Mouse (Mus musculus): ENCODE results near the gene Gpr157. TPM values are rescaled to one million over a fixed set of nuclear protein-coding genes. Genes with fewer than 3 reads are reported as not detected.
"Not testable (repeated sequence)": the region's sequence is repeated elsewhere in the genome, so short reads cannot be mapped to it uniquely, and the experiment has no call there.

Gpr157 gene
- 1 to 10 TPM; 1.2 to 1.5 TPM for total RNA-seq (2021)

DNA sequence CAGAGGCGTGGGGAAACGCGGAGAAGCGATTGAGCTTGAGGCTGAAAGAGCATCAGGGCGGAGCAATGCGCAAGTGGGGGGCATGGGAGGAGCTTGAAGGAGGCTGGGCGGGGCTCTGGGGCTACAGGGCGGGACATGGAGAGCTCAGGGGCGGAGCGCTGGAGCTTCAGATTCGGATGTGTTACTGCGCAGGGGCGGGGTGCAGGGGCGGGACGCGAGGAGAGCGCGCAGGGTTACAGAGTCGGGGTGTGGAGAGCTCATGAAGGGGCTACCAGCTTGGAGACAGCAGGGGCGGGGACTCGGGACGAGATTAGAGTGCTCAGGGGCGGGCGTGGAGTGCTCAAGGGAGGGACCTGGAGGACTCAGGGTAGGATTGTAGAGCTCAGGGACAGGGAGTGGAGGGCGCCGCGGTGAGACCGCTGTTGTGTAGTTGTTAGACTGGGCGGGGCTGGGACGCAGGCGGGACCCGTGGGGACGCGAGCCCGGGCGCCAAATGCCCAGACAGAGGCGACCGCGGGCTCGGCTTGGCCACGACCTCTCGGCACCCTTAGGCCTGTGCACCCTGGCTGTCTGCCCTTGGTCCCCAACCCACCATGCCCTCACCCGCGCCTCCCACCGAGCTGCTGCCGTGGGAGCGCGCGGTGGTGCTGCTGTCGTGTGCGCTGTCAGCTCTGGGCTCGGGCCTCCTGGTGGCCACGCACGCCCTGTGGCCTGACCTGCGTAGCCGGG lies at the start of gene Gpr157:
Gene Gpr157, plus strand, starts transcription at position 205 of the 729 bp plus-strand sequence.
- intact Hi-C loops (cut with DNase I), result no loop called here
- DNase-seq, result peak; percentile 91

DNA sequence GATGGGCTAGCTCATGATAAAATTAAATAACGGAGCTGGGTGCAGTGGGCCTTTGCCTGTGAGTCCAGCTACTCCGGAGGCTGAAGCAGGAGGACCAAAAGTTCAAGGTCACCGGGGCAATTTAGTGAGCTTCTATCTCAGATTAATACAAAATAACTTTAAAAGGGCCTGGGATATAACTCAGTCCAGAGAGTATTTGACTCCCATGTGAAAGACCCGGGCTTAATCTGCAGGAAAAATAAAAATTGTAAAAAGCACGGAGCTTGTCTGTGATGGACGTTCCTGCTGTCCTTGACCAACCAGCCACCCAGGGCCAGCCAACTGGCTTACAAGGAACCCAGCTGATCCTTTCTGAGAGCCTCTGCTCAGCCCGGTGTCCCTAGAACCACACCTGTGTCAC lies 48.6 kb upstream of the Gpr157 start:
- DNase-seq, result no peak
- intact Hi-C loops (cut with DNase I), result loop anchor here (5.0 to 10.0 kb wide), 2 partner anchors 34 to 176 kb away; no protein-coding TSS in a partner anchor

DNA sequence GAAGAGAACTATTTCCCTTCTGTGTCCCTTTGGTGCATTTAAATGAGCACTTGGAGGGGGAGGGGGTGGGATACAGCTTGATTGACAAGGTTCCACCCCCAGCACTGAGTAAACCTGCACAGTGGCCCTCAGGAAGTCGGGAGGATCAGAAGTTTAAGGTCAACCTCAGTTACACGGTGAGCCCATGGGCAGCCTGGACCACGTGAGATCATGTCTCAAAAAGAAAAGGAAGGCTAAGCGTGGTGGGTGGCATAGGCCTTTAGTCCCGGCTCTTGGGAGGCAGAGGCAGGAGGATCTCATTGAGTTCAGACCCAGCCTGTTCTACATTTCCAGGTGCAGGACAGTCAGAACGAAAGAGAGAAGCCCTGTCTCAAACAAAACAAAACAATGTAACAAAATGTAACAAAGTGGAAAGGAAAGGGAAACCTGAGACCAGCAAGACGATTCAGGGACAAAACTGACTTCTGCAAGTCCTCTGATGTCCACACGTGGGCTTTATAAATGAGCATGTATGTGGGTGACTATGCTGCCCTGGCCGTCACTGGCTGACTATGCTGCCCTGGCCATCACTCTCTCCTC lies 47.1 kb upstream of the Gpr157 start:
- DNase-seq, result no peak
- intact Hi-C loops (cut with DNase I), result no loop called here

DNA sequence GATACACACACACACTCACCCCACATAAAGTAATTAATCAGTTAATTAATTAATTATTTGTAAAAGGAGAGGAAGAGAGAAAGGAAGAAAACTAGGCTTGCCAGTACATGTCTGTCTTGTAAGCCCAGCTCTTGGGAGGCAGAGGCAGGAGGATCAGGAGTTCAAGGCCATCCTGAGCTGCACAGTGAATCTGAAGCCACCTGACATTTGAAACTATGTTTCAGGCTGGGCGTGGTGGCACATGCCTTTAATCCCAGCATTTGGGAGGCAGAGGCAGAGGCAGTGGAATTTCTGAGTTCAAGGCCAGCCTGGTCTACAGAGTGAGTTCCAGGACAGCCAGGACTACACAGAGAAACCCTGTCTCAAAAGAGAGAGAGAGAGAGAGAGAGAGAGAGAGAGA lies 46.3 kb upstream of the Gpr157 start:
- DNase-seq; intact Hi-C loops (cut with DNase I): not testable (repeated sequence)

DNA sequence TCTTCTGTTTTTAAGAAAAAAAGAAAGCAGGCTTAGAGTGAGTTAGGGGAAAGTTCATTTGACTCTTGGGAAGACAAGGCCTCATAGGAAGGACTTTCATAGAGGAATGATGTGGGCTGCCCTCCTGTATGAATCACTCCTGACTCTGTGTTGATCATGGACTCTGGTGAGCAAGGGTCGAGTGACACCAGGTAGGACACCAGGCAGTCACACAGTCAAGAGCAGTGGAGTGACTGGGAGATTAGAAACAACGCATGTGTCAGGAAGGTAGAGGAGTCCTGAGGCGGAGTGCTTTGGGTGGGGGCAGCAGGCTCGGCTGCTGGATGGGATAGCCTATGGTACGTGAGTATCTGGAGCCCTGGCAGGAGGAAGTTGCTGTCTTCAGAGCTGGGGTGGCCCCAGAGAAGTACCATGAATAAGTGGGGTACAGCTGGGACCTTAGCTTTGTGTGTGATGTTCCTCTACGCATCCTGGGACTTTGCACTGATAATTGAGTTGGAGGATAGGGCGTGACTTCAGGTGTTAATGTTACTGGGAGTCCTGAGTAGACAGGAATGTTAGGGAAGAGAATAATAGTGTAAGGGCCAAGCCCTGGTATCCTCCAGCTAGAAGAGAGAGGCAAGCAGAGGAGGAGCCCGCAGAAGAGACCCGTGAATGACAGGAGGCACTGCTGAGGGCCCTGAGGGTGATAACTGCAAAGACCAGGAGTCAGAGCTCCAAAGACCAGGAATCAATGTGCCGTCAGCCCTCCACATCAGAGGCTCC lies 45.6 kb upstream of the Gpr157 start:
- intact Hi-C loops (cut with DNase I), result no loop called here
- no peak for DNase-seq

DNA sequence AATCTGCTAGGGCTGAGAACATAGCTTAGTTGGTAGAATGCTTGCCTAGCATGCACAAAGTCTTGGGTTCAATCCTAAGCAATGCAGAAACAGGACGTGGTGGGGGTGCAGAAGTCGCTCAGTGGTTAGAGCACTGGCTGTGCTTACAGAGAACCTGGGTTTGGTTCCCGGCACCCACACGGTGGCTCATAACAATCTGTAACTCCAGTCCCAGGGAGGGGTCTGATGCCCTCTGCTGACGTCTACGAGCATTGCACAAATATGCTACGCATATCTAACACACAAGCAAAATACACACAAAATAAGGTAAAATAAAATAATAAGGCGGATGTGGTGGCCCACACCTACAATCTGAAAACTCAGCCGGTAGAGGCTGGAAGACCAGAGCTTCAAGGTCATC lies 43.6 kb upstream of the Gpr157 start:
- intact Hi-C loops (cut with DNase I), result no loop called here
- no peak for DNase-seq

DNA sequence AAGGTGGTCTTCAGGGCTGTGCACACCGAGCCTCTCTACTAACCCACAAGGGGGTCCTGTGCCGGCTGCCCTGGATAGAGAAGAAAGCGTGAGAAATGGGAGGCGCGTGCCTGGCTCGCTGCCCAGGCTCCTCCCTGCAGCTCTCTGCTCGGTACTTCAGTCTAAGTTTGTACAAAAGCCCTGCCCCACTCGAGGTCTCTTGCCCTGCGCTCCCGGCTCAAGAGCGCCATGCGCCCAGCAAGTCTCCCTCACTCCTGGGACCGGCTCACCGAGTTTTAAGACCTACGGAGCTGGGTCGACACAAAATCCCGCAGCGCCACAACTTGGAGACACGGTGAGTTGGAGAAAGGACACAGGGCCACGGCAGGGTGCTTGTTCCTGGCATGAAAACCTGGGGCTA lies 39.1 kb upstream of the Gpr157 start:
- intact Hi-C loops (cut with DNase I), result no loop called here
- DNase-seq, result peak; percentile 44

DNA sequence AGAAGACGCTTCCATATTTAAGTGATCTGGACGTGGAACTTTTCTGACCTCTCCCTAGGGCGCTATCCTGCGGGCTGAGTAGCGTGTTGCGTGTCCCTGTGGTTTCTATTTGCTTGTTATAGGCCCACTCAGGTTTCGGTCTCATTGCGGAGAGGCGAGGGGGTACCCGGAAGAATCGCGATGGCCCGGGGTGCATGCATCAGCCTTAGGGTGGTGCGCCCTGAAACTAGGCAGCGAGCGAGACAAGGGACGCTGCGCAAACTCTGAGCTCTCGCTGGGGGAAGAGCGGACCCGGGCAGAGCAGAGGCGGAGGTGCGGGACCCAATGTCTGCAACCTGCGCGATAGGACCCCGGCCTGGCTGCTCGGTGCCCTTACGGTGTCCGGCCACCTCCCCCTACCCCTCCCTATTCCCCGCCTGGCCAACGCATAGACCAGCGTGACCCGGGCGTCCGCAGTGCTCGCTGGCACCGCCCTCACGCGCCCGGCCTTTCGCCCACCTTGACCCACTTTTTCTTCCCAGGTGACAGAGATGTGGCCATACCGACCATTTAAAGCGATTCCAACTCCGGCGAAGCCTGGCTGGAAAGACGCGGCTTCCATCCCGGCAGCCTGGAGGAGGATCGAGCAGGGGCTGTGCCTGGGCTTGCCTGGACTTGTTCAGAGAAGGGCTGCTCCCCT lies 38.5 kb upstream of the Gpr157 start:
- no peak for DNase-seq
- intact Hi-C loops (cut with DNase I), result no loop called here

DNA sequence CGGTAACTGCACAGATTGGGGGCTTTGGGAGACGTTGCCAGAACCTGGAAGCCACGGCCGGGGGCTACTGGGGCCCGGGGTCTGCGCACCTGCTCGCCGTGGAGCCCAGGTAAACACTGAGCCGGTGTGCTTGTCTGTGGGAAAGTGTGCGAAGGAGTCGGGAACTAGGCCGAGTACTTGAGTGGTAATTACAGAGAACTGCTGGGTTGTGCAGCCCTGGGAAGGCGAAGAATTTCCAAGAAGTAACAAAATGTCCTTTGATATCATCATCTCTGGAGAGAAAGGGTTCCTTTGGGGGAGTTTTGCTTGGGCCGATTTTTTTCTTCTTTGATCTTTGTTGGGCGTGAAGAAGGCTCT lies 38.0 kb upstream of the Gpr157 start:
- intact Hi-C loops (cut with DNase I), result no loop called here
- DNase-seq, result no peak

DNA sequence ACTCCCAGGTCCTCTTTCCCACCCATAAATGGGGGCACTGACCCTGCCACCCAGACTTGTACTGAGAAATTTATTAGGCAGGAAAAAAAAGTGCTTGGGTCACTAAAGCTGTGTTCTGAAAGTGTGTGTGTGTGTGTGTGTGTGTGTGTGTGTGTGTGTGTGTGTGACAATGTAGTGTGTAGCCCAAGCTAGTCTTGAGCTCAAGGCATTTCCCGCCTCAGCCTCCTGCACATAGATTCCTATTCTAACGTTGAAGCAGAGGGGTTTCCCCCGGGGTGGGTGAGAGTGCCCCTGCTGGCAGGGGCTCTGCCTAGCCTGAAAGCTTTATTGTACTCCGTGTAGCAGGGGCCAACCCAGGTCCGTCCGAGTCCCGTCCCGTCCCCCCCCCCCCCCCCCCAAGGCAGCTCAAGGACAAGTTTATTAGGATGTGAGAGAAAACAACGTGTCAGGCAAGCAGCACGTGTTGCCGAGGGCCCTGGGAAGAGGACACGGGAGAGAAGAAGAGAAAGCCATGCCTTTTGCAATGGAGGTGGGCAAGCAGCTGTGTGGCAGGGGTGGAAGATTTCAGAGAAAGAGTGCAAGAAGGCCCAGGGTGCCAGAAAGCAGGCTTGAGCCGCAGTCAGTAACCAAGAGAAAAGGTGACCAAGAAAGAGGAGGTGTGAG lies 37.5 kb upstream of the Gpr157 start:
- DNase-seq, result no peak
- intact Hi-C loops (cut with DNase I), result no loop called here

DNA sequence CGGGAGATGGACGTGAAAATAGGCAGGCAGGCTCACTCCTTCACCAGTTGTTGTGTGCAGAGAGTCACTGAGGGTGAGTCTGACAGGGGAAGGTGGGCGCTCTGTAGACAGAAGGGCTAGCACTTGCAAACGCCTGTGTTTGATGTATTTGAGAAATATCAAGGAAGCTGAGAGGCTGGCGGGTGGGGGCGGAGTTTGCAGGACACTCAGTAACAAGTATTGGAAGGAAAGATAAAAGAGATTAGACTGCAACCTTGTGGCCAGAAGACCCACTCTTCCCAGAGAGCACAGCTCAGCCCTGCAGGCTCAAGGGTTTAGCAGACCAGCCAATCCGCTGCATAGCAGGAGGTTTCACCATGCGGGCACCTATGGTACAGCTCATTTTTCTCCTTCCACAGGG lies 35.7 kb upstream of the Gpr157 start:
- intact Hi-C loops (cut with DNase I), result no loop called here
- DNase-seq, result no peak

DNA sequence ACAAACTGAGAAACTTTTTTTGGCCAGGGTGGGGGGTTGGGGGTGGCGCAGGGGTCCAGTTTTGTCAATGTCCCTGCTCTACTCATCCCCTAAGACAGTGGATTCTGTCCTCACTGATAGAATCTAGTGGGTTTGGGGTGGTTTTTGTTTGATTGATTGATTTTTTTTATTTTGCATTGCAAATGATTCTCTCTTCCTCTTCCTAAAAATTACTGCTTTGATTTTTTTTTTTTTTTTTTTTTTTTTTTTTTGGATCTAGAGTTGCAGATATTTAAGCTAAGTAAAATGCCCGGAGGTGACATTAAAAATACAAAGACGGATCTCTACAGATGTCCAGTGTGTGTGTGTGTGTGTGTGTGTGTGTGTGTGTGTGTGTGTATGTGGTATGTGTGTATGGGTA lies 34.8 kb upstream of the Gpr157 start:
- DNase-seq, result no peak
- intact Hi-C loops (cut with DNase I), result no loop called here

DNA sequence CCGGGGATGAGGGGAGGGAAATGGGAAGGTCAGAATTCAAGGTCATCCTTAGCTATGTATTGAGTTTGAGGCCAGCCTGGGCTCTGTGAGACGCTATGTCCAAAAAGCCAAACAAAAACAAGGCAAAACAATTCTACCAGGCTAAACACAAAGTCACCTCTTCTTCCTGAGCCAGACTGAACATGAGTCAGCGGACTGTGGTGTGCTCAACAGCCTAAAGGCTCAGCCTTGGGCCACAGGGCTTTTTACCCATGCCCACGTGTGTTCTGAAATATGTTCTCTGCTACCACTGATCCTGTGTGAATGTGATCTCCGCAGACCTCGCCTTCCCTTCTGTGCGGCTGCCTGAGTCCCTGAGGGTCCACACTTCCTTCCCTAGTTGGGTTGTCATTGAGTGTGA lies 31.0 kb upstream of the Gpr157 start:
- no peak for DNase-seq
- intact Hi-C loops (cut with DNase I), result no loop called here

DNA sequence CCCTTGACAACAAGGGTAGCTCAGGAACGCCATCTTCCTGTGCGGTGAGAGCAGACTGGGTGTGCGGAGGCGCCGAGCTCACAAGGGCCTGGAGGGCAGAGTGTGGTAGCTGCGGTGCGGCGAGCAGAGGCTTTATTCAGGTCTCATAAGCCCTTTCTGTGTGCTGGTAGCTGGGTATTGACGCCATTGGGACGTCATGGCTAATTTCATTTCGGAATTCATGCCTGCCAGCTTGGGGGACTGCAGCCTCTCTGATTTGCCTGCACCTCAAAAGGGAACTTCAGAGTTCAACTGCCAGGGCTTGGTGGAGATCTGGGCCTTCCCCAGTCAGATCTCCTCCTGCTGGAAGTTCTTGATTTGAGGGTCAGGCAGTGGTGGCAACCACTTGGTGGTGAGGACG lies 29.4 kb upstream of the Gpr157 start:
- no peak for DNase-seq
- intact Hi-C loops (cut with DNase I), result no loop called here

DNA sequence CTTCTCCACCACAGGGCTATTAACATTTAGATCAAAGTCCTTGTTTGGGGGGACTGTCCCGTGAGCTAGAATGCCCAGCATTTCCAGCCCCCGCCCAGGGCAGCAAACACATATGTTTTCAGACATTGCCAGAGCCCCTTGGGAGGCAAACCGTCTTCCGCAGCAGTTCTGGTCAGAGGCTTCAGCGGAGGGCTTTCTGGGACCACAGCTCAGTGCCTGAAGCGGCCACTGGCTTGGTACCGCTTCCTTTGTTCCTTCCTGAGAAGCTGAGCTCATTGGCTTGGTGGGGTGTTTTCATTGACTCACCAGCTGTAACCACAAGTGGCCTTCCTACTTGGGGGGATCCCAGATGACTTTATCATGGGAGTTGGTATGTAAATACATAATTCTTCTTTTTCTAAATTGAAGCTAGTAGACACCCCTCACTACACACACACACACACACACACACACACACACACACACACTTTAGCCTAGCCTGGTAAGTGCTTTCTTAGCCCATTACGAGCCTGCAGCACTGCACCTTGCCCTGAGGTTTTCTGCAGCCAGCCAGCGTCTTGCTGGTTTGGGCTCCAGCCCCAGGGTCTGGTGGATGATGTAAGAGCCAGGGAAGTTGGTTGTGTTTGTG lies 27.2 kb upstream of the Gpr157 start:
- DNase-seq, result no peak
- intact Hi-C loops (cut with DNase I), result no loop called here

DNA sequence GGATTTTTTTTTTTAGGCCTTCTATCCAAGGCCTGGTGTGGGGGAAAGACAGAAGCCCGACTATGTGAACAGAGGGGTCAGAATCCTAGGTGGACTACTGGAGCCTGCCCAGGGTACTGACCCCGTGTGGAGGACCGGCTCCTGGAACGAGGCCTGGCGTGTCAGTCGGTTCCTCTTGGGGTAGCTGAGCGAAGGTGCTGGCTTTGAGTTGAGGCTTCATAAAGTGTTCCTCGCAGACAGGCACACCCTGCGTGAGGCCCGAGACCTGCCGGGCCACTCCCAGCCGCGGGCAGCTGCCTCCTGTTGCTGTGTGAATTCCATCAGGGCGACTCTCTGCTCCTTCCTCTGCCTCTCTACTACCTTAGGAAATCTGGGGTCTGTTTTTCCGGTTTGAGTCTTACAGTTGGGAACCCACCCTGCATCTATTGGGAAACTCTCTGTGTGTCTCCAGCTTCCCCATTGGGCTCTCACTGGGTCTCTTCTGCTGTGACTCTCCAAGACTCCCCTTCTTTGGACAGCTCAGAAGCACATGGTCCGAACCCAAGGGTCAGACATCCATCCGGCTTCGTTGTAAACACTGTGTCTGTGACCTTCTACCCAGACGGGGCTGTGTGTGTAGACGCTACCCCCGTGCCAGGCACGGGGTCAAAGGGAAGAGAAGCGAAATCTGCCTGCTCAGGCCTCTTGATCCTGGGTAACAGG lies 26.5 kb upstream of the Gpr157 start:
- no peak for DNase-seq
- intact Hi-C loops (cut with DNase I), result no loop called here

DNA sequence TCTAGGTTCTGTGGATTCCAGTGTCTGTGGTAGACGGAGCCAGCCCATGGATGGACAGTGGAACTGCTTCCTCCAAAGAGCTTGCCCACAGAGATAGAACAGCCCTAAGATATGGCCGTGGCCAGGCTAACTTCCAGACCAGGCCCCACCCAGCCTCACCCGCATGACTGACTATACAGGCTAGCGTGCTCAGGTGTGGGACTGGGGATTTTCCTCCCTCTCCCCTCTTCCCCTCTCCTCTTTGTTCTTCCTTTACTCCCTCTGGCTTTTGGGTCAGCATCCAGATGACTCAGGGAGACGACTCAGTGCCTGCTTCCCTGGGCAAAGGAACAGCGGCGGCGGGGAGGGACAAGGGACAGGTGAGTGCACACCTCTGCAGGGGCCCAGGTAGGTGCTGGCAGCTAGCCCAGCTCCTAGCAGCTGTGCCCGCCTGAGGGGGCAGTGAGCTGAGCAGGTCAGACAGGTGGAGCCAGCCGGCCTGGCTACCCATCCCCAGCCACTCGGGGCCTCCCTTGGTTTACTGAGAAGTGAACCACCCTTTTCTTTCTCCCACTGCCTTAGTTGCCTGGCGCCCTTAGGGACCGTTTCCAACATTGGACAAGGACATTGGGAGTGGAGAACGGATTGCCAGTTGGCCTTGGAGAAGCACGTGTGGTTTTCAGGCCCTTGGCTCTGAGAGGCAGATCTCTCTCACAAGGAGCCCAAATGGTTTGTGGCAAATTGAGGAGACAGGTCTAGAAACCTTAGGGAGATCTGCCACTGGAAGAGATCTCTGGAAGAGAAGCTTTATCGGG lies 25.5 kb upstream of the Gpr157 start:
- no peak for DNase-seq
- intact Hi-C loops (cut with DNase I), result no loop called here

DNA sequence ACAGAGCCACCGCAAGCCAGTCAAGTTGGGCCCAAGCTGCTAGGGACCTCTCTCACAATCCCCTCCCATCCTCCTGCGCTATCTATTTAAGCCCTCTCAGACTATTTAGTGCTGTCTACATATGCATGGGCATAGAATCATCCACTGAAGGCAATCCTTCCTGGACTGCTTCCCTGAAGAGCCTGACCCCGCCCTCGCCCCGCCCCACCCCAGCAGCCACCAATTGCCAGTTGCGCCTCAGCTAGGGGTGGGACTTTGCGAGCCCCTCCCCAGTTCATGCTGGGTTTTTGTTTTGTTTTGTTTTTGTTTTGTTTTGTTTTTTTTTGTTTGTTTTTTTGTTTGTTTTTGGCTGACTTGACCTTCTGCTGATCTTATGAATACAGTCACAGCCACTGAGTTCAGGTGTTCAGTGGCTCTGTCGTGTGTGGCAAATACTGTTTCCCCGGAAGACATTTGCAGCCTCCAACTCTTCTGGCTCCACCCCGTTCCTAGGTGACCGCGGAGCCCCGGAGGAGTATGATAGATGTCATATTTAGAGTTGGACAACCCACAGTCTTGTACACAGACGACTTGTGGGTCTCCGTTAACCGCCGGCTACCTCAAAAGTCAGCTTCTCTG lies 20.4 kb upstream of the Gpr157 start:
- no peak for DNase-seq
- intact Hi-C loops (cut with DNase I), result no loop called here

DNA sequence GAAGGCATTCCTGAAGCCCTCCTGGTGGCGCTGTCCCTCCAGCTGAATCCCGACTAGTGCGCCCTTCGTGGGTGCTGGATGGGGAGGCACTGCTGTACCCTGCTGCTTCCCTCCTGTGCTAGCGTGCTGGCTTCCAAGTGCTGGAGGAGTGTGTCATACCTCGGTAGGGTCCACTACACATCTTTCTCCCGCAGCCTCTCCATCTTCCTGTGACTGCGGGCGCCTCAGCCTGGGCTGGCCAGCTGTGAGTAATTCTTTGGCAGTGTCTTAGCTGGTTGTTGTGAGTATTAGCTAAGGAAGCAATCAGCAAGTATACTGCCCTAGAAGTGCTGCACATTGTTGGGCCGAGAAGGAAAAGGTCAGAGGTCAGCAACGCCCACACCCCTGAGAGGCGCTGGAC lies 18.9 kb upstream of the Gpr157 start:
- intact Hi-C loops (cut with DNase I), result no loop called here
- DNase-seq, result no peak

All from left cerebral cortex, postnatal 4 days (tissue).